Mouse (Mus musculus) small intestine, adult 2 months (tissue): Measurements from ENCODE around the gene Celsr2.

ENCODE experiments used
- CTCF ChIP-seq: fragments of 200-500 bp; IDR thresholded peaks from 2 replicates; pipeline ENCODE4 v1.5.1; 2012; ENCODE audit warnings: low read depth, mild to moderate bottlenecking, control low read depth, inconsistent platforms, low read length, moderate library complexity, mixed read lengths; ENCODE audit not compliant: insufficient replicate concordance, insufficient read length; ENCODE audit errors: extremely low read depth
- POLR2A ChIP-seq: fragments of 200-500 bp; IDR thresholded peaks from 2 replicates; pipeline ENCODE4 v1.6.1; 2012; ENCODE audit warnings: low read depth, mild to moderate bottlenecking, control low read depth, inconsistent platforms, low read length, moderate library complexity

- TF ChIP-seq CTCF = no peak
- no peak for TF ChIP-seq POLR2A
These were observed 17.3 kb upstream of the Celsr2 start for GRCm38 (mm10) chr3:108432542-108433187.
